Mouse (Mus musculus) midbrain, embryonic 16.5 days (tissue): ENCODE data around the gene Adrm1. TPM values are rescaled to one million over a fixed set of nuclear protein-coding genes. Genes with fewer than 3 reads are reported as not detected.

ENCODE experiments used
- ATAC-seq: fragments of 200-750 bp; cut with Nextera tagmentation; 2 replicates; pipeline ENCODE4 v1.8.0; 2017; ENCODE audit warnings: moderate TSS enrichment
- H3K27ac ChIP-seq: fragments of 300-500 bp; sonication (generic); 2 replicates; pipeline ENCODE4 v1.5.1; 2014; ENCODE audit warnings: mild to moderate bottlenecking, low read length, mixed read lengths
- H3K27me3 ChIP-seq: fragments of 300-500 bp; sonication (generic); 2 replicates; pipeline ENCODE4 v1.6.1; 2014; ENCODE audit warnings: low read depth, low read length, mixed read lengths; ENCODE audit not compliant: control insufficient read depth, insufficient read depth
- H3K36me3 ChIP-seq: fragments of 300-500 bp; sonication (generic); 2 replicates; pipeline ENCODE4 v1.6.1; 2014; ENCODE audit warnings: mild to moderate bottlenecking, low read length, moderate library complexity, mixed read lengths; ENCODE audit not compliant: control insufficient read depth, insufficient read depth
- H3K4me1 ChIP-seq: fragments of 300-500 bp; sonication (generic); 2 replicates; pipeline ENCODE4 v1.6.1; 2014; ENCODE audit warnings: mild to moderate bottlenecking, low read length, mixed read lengths; ENCODE audit not compliant: control insufficient read depth, insufficient read depth
- H3K4me2 ChIP-seq: fragments of 300-500 bp; sonication (generic); 2 replicates; pipeline ENCODE4 v1.6.1; 2014; ENCODE audit warnings: mild to moderate bottlenecking, low read length, mixed read lengths
- H3K4me3 ChIP-seq: fragments of 300-500 bp; sonication (generic); 2 replicates; pipeline ENCODE4 v1.5.1; 2014; ENCODE audit warnings: low read depth, mild to moderate bottlenecking, low read length, moderate library complexity, mixed read lengths
- H3K9ac ChIP-seq: fragments of 300-500 bp; sonication (generic); 2 replicates; pipeline ENCODE4 v1.6.1; 2014; ENCODE audit warnings: low read depth, low read length, mixed read lengths
- H3K9me3 ChIP-seq: fragments of 300-500 bp; sonication (generic); replicated peaks from 2 replicates; pipeline ENCODE4 v1.6.1; 2014; ENCODE audit warnings: mild to moderate bottlenecking, low read length, mixed read lengths; ENCODE audit not compliant: control insufficient read depth, poor library complexity, severe bottlenecking
- WGBS: fragments of 180-500 bp; shearing (Covaris S2); extraction: QIAGEN DNeasy Blood & Tissue Kit; methylation state at CpG from one replicate; pipeline ENCODE4 v1.1.7; 2014; 5-methylcytosine and 5-hydroxymethylcytosine counted together
- polyA plus RNA-seq: library from polyadenylated mRNA; unstranded; fragments of >200 nt; fragmentation: Nextera tagmentation; extraction: Ambion mirVana; gene quantifications from 2 replicates; pipeline ENCODE4 v1.2.1, GENCODE M21; 2015

Adrm1 gene
- polyA plus RNA-seq: 201 and 206 TPM in 2 replicates

GRCm38 (mm10) chr2:180170806-180171521 lies at the start of gene Adrm1:
TSS of gene Adrm1 (plus strand) at chr2:180171485.
- H3K27me3 ChIP-seq: no peaks in the 10 kb centered on the region
- peak within 1 kb of the TSS; percentile 95 for H3K4me3 ChIP-seq
- H3K4me1 ChIP-seq: peaks cover 22% of the 10 kb centered on the region
- peak within 1 kb of the TSS; percentile 100 for H3K4me2 ChIP-seq
- ATAC-seq: peak; percentile 99
- WGBS: 6% methylated on average over 41 of the region's 41 CpGs
- H3K9ac ChIP-seq: peak within 1 kb of the TSS; percentile 98
- peaks cover 19% of the 10 kb centered on the region for H3K36me3 ChIP-seq
- no peaks in the 10 kb centered on the region for H3K9me3 ChIP-seq
- H3K27ac ChIP-seq: peak within 1 kb of the TSS; percentile 90

DNA sequence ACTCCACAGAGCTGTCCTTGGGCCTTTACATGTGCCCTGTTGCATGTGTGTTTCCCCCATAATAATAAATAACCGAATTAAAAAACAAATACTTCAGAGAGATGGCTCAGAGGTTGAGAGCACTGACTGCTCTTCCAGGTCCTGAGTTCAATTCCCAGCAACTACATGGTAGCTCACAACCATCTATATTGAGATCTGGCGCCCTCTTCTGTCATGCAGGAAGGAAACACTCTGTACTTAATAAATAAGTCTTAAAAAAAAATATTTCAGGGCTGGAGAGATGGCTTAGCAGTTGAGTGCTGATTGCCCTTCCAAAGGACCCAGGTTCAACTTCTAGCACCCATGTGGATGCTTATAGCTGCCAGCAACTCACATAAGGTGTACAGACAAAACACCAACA lies 47.1 kb upstream of the Adrm1 start:
- Histone ChIP-seq H3K4me2 (no peak overlapping the region), H3K4me3 (no peak overlapping the region), H3K36me3 (no peaks in the 10 kb centered on the region), H3K9ac (no peak overlapping the region), H3K27me3 (no peaks in the 10 kb centered on the region), H3K9me3 (no peaks in the 10 kb centered on the region), H3K4me1 (peaks cover 14% of the 10 kb centered on the region), H3K27ac (no peak overlapping the region)
- WGBS: 94% methylated on average over 2 of the region's 2 CpGs
- ATAC-seq: no peak

DNA sequence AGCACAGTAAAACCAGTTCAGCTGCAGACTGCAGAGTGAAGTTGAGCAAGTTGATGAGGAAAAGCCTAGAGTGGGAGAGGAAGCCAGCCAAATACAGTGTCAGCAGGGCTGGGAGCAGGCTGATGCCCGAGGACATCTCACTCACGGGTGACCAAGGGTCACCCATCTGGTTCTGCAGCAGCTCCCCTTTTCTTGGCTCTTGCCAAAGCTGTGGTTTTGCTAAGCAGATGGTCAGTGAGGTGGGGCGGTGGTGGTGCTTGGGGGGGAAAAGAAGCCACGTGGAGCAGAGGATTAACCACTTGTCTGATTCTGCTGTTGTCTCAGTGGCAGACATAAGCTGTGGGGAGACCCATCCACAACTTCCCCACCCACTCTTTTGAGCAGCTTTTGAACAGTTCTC lies 45.1 kb upstream of the Adrm1 start:
- H3K9ac ChIP-seq: no peak overlapping the region

DNA sequence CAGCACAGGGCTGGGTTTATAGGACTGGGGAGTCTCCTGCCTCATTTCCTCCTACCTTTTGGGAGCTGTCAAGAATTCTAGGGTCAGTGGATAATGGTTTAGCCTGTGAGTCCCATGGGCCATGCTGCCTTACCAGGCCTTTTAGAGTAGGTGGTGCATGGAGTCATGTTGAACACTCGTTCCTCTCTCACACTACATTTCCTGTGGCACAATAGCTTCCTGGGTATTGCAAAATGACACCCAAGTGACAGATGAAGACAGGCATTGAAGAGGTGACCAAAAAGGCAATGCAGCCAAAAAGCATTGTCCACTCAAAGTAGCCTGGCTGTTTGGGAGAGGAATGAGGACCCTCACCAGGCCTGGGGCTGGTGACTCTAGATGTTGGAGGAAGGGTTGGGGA lies 43.6 kb upstream of the Adrm1 start:
- Histone ChIP-seq H3K27ac (no peak overlapping the region), H3K36me3 (no peaks in the 10 kb centered on the region), H3K4me3 (no peak overlapping the region), H3K4me1 (0 out of 2 replicates have a peak, but pooled peaks cover 4% of the 10 kb centered on the region), H3K27me3 (no peaks in the 10 kb centered on the region), H3K4me2 (no peak overlapping the region), H3K9ac (no peak overlapping the region), H3K9me3 (no peaks in the 10 kb centered on the region)
- no peak for ATAC-seq
- 83% methylated on average over 1 of the region's 1 CpGs for WGBS

More for the DNA sequence above, 45.1 kb upstream of the Adrm1 start:
- H3K27me3 ChIP-seq: no peaks in the 10 kb centered on the region
- H3K4me3 ChIP-seq: no peak overlapping the region
- ATAC-seq: no peak
- H3K27ac ChIP-seq: no peak overlapping the region
- no peaks in the 10 kb centered on the region for H3K36me3 ChIP-seq
- no peaks in the 10 kb centered on the region for H3K9me3 ChIP-seq
- 13% methylated on average over 4 of the region's 4 CpGs for WGBS
- H3K4me1 ChIP-seq: 0 out of 2 replicates have a peak, but pooled peaks cover 4% of the 10 kb centered on the region
- H3K4me2 ChIP-seq: no peak overlapping the region

GRCm38 (mm10) chr2:180133231-180133630 lies 38.1 kb upstream of the Adrm1 start:
- ATAC-seq: no peak
- Histone ChIP-seq H3K4me2 (no peak overlapping the region), H3K27me3 (no peaks in the 10 kb centered on the region), H3K9ac (no peak overlapping the region), H3K36me3 (0 out of 2 replicates have a peak, but pooled peaks cover 2% of the 10 kb centered on the region), H3K4me1 (no peaks in the 10 kb centered on the region), H3K9me3 (no peaks in the 10 kb centered on the region), H3K4me3 (no peak overlapping the region), H3K27ac (no peak overlapping the region)
- 97% methylated on average over 4 of the region's 4 CpGs for WGBS

DNA sequence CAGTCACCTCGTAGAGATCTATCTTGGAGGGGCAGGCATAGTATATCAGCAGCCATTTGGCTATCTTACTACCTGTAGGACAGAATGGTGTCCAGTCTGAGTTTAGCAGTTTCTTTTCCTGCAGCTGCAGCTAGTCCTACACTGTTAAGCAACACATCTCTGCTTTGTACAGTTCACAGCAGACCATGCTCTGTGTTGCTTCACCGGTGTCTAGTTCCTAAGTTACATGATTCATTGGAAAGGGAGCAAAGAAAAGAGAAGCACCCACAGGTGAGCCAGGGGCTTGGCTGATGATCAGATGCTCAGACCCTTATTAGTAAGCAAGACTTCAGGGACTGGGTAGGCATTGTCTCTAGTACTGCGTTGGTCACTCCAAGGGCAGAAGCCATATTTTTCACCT lies 37.4 kb upstream of the Adrm1 start:
- ATAC-seq: no peak

GRCm38 (mm10) chr2:180135414-180135813 lies 35.9 kb upstream of the Adrm1 start:
- 87% methylated on average over 5 of the region's 5 CpGs for WGBS
- Histone ChIP-seq H3K27me3 (no peaks in the 10 kb centered on the region), H3K9ac (no peak overlapping the region), H3K4me1 (no peaks in the 10 kb centered on the region), H3K4me2 (no peak overlapping the region), H3K4me3 (no peak overlapping the region), H3K36me3 (peaks cover 5% of the 10 kb centered on the region; the same call in 1 of the 2 replicates), H3K27ac (no peak overlapping the region), H3K9me3 (no peaks in the 10 kb centered on the region)
- no peak for ATAC-seq

More for the DNA sequence above, 37.4 kb upstream of the Adrm1 start:
- H3K27ac ChIP-seq: no peak overlapping the region
- no peaks in the 10 kb centered on the region for H3K27me3 ChIP-seq
- 87% methylated on average over 3 of the region's 3 CpGs for WGBS
- H3K4me3 ChIP-seq: no peak overlapping the region
- H3K4me2 ChIP-seq: no peak overlapping the region
- H3K4me1 ChIP-seq: no peaks in the 10 kb centered on the region
- H3K9me3 ChIP-seq: no peaks in the 10 kb centered on the region
- no peak overlapping the region for H3K9ac ChIP-seq
- 0 out of 2 replicates have a peak, but pooled peaks cover 3% of the 10 kb centered on the region for H3K36me3 ChIP-seq

DNA sequence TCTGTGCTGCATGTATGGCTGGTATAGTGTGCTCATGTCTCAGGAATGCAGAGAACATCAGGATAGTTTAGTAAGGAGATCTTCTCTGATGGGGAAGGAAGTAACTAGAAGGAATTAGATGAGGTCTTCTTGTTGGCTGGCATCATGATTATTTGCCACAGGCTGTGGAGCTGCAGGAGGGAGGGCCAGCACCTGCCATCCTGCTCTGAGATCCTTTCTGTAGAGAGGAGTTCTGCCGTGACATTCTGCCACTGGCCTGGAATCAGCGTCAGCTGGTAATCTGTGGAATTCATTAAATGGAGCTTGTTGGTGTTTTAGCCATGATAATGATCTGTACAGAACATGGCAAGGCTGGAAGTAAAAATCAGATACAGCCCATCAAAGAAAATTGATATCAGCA lies 25.2 kb upstream of the Adrm1 start:
- Histone ChIP-seq H3K4me1 (no peaks in the 10 kb centered on the region), H3K9me3 (no peaks in the 10 kb centered on the region), H3K4me2 (no peak overlapping the region), H3K27me3 (no peaks in the 10 kb centered on the region), H3K9ac (no peak overlapping the region), H3K36me3 (peaks cover 21% of the 10 kb centered on the region), H3K27ac (no peak overlapping the region), H3K4me3 (no peak overlapping the region)
- ATAC-seq: no peak
- 80% methylated on average over 2 of the region's 2 CpGs for WGBS

DNA sequence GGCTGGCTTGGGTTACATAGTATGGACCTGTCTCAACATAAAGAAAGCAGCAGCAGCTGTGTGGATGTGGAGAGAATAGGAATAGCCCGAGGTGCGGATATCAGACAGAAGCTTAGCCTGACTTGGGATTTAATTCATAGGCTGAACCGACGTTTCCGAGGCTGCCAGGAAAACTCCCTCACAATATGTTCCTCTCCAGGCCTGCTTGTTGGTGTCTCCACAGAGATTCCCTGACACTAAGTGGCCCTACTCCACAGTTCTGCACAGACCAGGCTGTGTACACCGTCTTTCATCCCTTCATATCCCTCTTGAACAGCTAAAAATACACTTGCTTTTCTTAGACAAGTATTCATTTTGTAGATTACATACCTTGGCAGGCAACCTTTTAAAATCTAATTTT lies 23.9 kb upstream of the Adrm1 start:
- no peak overlapping the region for H3K27ac ChIP-seq
- WGBS: 90% methylated on average over 6 of the region's 6 CpGs
- H3K4me3 ChIP-seq: no peak overlapping the region
- H3K4me1 ChIP-seq: no peaks in the 10 kb centered on the region
- H3K4me2 ChIP-seq: no peak overlapping the region
- ATAC-seq: no peak
- H3K27me3 ChIP-seq: no peaks in the 10 kb centered on the region
- no peak overlapping the region for H3K9ac ChIP-seq
- no peaks in the 10 kb centered on the region for H3K9me3 ChIP-seq
- H3K36me3 ChIP-seq: peaks cover 21% of the 10 kb centered on the region
